Mouse (Mus musculus) hindbrain, embryonic 14.5 days (tissue): Measurements from ENCODE around the gene Rad51b. TPM values are rescaled to one million over a fixed set of nuclear protein-coding genes. Genes with fewer than 3 reads are reported as not detected.

ENCODE experiments used
- ATAC-seq: fragments of 200-750 bp; cut with Nextera tagmentation; 2 replicates; pipeline ENCODE4 v1.8.0; 2017; ENCODE audit warnings: moderate number of reproducible peaks, mild to moderate bottlenecking, moderate TSS enrichment, moderate library complexity; ENCODE audit not compliant: low FRiP score
- DNase-seq: peaks from one replicate; pipeline ENCODE4 v3.0.0-alpha.2; 2015; ENCODE audit warnings: low spot score
- H3K27ac ChIP-seq: fragments of 300-500 bp; sonication (generic); 2 replicates; pipeline ENCODE4 v1.5.1; 2014; ENCODE audit warnings: mild to moderate bottlenecking, moderate library complexity
- H3K27me3 ChIP-seq: fragments of 300-500 bp; sonication (generic); 2 replicates; pipeline ENCODE4 v1.6.1; 2014; ENCODE audit warnings: mild to moderate bottlenecking, low read length, mixed read lengths; ENCODE audit not compliant: control insufficient read depth, insufficient read depth
- H3K36me3 ChIP-seq: fragments of 300-500 bp; sonication (generic); replicated peaks from 2 replicates; pipeline ENCODE4 v1.6.1; 2014; ENCODE audit not compliant: control insufficient read depth, insufficient read depth
- H3K4me1 ChIP-seq: fragments of 300-500 bp; sonication (generic); replicated peaks from 2 replicates; pipeline ENCODE4 v1.6.1; 2014; ENCODE audit warnings: antibody characterized with exemption, low read length, mixed read lengths; ENCODE audit not compliant: control insufficient read depth, insufficient read depth
- H3K4me2 ChIP-seq: fragments of 300-500 bp; sonication (generic); replicated peaks from 2 replicates; pipeline ENCODE4 v1.6.1; 2014; ENCODE audit warnings: mild to moderate bottlenecking, moderate library complexity
- H3K4me3 ChIP-seq: fragments of 300-500 bp; sonication (generic); replicated peaks from 2 replicates; pipeline ENCODE4 v1.5.1; 2014; ENCODE audit warnings: mild to moderate bottlenecking, low read length
- H3K9ac ChIP-seq: fragments of 300-500 bp; sonication (generic); 2 replicates; pipeline ENCODE4 v1.6.1; 2014
- H3K9me3 ChIP-seq: fragments of 300-500 bp; sonication (generic); 2 replicates; pipeline ENCODE4 v1.6.1; 2016; ENCODE audit warnings: low read length; ENCODE audit not compliant: control insufficient read depth
- WGBS: fragments of 180-500 bp; shearing (Covaris S2); extraction: QIAGEN DNeasy Blood & Tissue Kit; methylation state at CpG from one replicate; pipeline ENCODE4 v1.1.7; 2014; 5-methylcytosine and 5-hydroxymethylcytosine counted together
- polyA plus RNA-seq: library from polyadenylated mRNA; unstranded; fragments of >200 nt; fragmentation: Nextera tagmentation; extraction: Ambion mirVana; gene quantifications from 2 replicates; pipeline ENCODE4 v1.2.1, GENCODE M21; 2014

The Rad51b gene
- polyA plus RNA-seq, 1 experiment from 2014 or later = 1.5 TPM

- ATAC-seq (no peak), DNase-seq (no peak)
- Histone ChIP-seq H3K4me2 (no peak overlapping the region), H3K4me1 (no peaks in the 10 kb centered on the region), H3K9ac (no peak overlapping the region), H3K4me3 (no peak overlapping the region), H3K27ac (no peak overlapping the region), H3K9me3 (no peaks in the 10 kb centered on the region), H3K36me3 (no peaks in the 10 kb centered on the region), H3K27me3 (no peaks in the 10 kb centered on the region)
- 70% methylated on average over 2 of the region's 2 CpGs for WGBS
Observed at GRCm38 (mm10) chr12:79408677-79409076, 111.6 kb downstream of the Rad51b start.

GRCm38 (mm10) chr12:79409126-79409860 lies 112.2 kb downstream of the Rad51b start:
- WGBS = 45% methylated on average over 3 of the region's 4 CpGs

GRCm38 (mm10) chr12:79412894-79413507 lies 115.9 kb downstream of the Rad51b start:
- H3K27me3 ChIP-seq = no peaks in the 10 kb centered on the region
- WGBS = 93% methylated on average over 8 of the region's 8 CpGs
- no peak overlapping the region for H3K27ac ChIP-seq
- no peaks in the 10 kb centered on the region for H3K9me3 ChIP-seq
- ATAC-seq (no peak), DNase-seq (no peak)
- no peak overlapping the region for H3K4me3 ChIP-seq
- H3K4me1 ChIP-seq = no peaks in the 10 kb centered on the region
- no peak overlapping the region for H3K9ac ChIP-seq
- H3K36me3 ChIP-seq = no peaks in the 10 kb centered on the region
- H3K4me2 ChIP-seq = no peak overlapping the region

More at GRCm38 (mm10) chr12:79409126-79409860, 112.2 kb downstream of the Rad51b start:
- Histone ChIP-seq H3K4me1 (no peaks in the 10 kb centered on the region), H3K9me3 (no peaks in the 10 kb centered on the region), H3K4me3 (no peak overlapping the region), H3K27ac (no peak overlapping the region), H3K27me3 (no peaks in the 10 kb centered on the region), H3K4me2 (no peak overlapping the region), H3K36me3 (no peaks in the 10 kb centered on the region), H3K9ac (no peak overlapping the region)
- DNase-seq (no peak), ATAC-seq (no peak)

GRCm38 (mm10) chr12:79417360-79417759 lies 120.3 kb downstream of the Rad51b start:
- no peak for DNase-seq
- ATAC-seq = no peak
- H3K9me3 ChIP-seq = no peaks in the 10 kb centered on the region
- no peaks in the 10 kb centered on the region for H3K4me1 ChIP-seq
- no peaks in the 10 kb centered on the region for H3K27me3 ChIP-seq
- no peak overlapping the region for H3K27ac ChIP-seq
- no peak overlapping the region for H3K4me2 ChIP-seq
- no peak overlapping the region for H3K4me3 ChIP-seq
- 80% methylated on average over 6 of the region's 6 CpGs for WGBS
- no peaks in the 10 kb centered on the region for H3K36me3 ChIP-seq
- no peak overlapping the region for H3K9ac ChIP-seq

GRCm38 (mm10) chr12:79420605-79421004 lies 123.5 kb downstream of the Rad51b start:
- ATAC-seq = no peak
- Histone ChIP-seq H3K27ac (no peak overlapping the region), H3K4me3 (no peak overlapping the region), H3K9me3 (no peaks in the 10 kb centered on the region), H3K9ac (no peak overlapping the region), H3K27me3 (no peaks in the 10 kb centered on the region), H3K4me2 (no peak overlapping the region), H3K4me1 (no peaks in the 10 kb centered on the region), H3K36me3 (no peaks in the 10 kb centered on the region)
- DNase-seq = no peak
- WGBS = 58% methylated on average over 6 of the region's 6 CpGs

GRCm38 (mm10) chr12:79429507-79430291 lies 132.6 kb downstream of the Rad51b start:
- 70% methylated on average over 7 of the region's 7 CpGs for WGBS
- ATAC-seq (no peak), DNase-seq (no peak)
- Histone ChIP-seq H3K4me3 (no peak overlapping the region), H3K4me1 (no peaks in the 10 kb centered on the region), H3K27me3 (no peaks in the 10 kb centered on the region), H3K9me3 (no peaks in the 10 kb centered on the region), H3K36me3 (no peaks in the 10 kb centered on the region), H3K4me2 (no peak overlapping the region), H3K27ac (no peak overlapping the region), H3K9ac (no peak overlapping the region)

- DNase-seq = no peak
- Histone ChIP-seq H3K36me3 (no peaks in the 10 kb centered on the region), H3K4me2 (no peak overlapping the region), H3K4me1 (no peaks in the 10 kb centered on the region), H3K9ac (no peak overlapping the region), H3K27me3 (no peaks in the 10 kb centered on the region), H3K4me3 (no peak overlapping the region), H3K27ac (no peak overlapping the region), H3K9me3 (no peaks in the 10 kb centered on the region)
- WGBS = 88% methylated on average over 4 of the region's 4 CpGs
- no peak for ATAC-seq
Observed at GRCm38 (mm10) chr12:79431138-79431537, 134.1 kb downstream of the Rad51b start.

- Histone ChIP-seq H3K9me3 (no peaks in the 10 kb centered on the region), H3K4me3 (no peak overlapping the region), H3K27ac (no peak overlapping the region), H3K4me2 (no peak overlapping the region), H3K36me3 (no peaks in the 10 kb centered on the region), H3K9ac (no peak overlapping the region), H3K4me1 (no peaks in the 10 kb centered on the region), H3K27me3 (no peaks in the 10 kb centered on the region)
- WGBS = 26% methylated on average over 7 of the region's 7 CpGs
- DNase-seq (no peak), ATAC-seq (no peak)
Observed at GRCm38 (mm10) chr12:79433724-79434442, 136.8 kb downstream of the Rad51b start.

- Histone ChIP-seq H3K4me1 (no peaks in the 10 kb centered on the region), H3K9ac (no peak overlapping the region), H3K36me3 (no peaks in the 10 kb centered on the region), H3K4me2 (no peak overlapping the region), H3K27ac (no peak overlapping the region), H3K4me3 (no peak overlapping the region), H3K27me3 (no peaks in the 10 kb centered on the region), H3K9me3 (no peaks in the 10 kb centered on the region)
- ATAC-seq (no peak), DNase-seq (no peak)
- 71% methylated on average over 3 of the region's 3 CpGs for WGBS
Observed at GRCm38 (mm10) chr12:79435474-79435873, 138.4 kb downstream of the Rad51b start.
